Mouse (Mus musculus): ENCODE data around the gene Glcci1. TPM values are rescaled to one million over a fixed set of nuclear protein-coding genes. Genes with fewer than 3 reads are reported as not detected.

Glcci1 gene
- total RNA-seq (2021): 10 to 100 TPM; 42.7 to 46.6 TPM
- long read RNA-seq, experiment 1, full-length matches to known transcripts: 1 of 5 reads
- long read RNA-seq, experiment 1, partial matches to known transcripts: 0 of 5 reads
- long read RNA-seq, experiment 1, other reads (novel, unspliced or antisense): 4 of 5 reads
- long read RNA-seq, experiment 2, partial matches to known transcripts: 1 of 5 reads
- long read RNA-seq, experiment 2, other reads (novel, unspliced or antisense): 4 of 5 reads

DNA sequence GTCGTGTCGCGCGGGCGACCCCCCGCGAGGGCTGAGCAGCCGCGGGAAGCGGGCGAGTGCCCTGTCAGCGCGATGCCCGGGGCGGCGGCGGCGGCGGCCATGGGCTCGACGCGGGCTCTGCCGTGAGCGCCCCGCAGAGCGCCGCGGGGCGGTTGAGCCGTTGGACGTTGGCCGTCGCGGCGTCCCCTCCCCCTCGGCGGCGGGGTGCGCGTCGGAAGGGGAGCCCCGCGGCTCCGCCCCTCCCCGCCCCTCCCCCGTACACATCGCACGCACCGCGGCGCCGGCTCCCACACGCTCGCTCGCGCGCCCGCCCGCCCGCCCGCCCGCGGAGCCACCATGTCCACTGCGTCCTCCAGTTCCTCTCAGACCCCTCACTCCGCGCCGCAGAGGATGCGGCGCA, at the start of gene Glcci1:
Gene Glcci1, plus strand, starts transcription at position 50 of the 400 bp plus-strand sequence.
- DNase-seq (ENCODE audit: low spot score in 2 of 2): peak in 1 of 2 experiments; percentile 69

DNA sequence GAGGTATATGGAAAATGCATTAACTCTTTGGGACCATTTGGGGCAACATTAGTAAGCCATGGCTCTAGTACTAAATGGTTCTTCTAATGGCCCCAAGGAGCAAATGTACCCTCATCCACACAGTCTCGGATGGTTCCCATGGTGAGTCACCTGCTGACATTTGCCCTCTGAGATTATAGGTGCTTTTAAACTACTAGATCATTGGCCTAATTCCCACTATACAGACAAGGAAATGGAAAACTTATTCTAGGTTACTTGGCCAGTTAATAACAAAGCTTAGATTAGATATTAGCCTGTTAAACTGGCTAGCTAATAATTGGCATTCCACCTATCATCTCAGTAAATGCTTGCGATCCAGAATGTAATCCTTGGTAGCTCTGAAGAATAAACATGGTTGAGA, 47.0 kb upstream of the Glcci1 start:
- DNase-seq (ENCODE audit: low spot score in 2 of 2): no peak

DNA sequence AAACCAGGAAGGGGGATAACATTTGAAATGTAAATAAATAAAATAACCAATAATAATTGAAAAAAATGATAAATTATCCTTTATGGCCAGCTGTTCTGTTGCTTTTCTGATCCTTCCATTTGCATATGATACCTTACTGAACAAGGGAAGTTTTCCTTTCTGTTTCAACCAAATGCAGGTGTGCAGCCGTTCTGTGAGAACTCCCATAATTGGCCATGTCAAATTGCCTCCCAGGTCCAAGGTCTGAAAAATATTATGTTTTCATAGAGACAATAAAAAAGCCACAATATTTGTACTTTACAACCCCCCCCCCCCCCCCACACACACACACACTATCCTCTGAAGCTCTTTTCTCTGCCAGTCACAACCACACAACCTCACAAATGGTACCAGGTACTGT, 44.0 kb upstream of the Glcci1 start:
- DNase-seq (ENCODE audit: low spot score in 2 of 2): no peak

DNA sequence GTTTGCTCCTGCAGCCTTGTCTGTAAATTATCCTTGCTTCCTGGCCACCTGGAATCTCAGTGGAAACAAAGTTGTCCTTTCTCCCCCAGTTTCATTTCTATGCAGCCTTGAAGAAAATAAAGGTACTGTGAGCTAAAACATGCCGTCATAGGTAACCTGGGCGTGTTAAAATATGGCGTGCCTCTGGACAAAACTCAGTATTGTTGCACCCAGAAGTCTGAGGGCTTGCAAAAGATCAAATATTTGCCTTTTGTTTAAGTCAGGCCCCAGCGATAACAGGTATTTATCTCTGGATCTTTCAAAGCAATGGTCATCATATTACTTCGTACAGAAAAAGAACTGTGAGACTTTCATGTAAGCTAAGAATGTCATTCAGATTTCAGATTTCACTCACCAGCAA, 43.4 kb upstream of the Glcci1 start:
- no peak for DNase-seq (ENCODE audit: low spot score in 2 of 2)

- DNase-seq (ENCODE audit: low spot score in 2 of 2): no peak
Measured at GRCm38 (mm10) chr6:8467667-8468337, 41.6 kb upstream of the Glcci1 start.

GRCm38 (mm10) chr6:8469918-8470317, 39.5 kb upstream of the Glcci1 start:
- no peak for DNase-seq (ENCODE audit: low spot score in 2 of 2)

DNA sequence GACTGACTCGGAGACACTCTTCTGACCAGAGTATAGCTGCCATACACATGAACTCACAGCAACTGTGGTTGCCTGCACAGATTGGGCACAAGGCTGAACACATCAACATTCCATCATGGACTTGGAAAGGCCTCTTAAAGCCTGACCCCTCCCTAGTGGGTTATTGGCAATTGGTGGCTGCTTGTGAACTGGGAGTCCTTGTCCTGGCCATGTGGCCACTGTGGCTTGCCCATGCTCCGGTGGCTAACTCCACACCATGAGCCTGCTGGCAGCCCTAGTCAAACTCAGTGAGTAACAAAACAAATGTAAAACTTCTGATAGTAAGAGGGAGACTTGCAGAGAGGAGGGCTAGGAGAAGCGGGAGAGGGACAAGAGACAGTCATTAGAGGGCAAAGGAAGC, 37.3 kb upstream of the Glcci1 start:
- DNase-seq (ENCODE audit: low spot score in 2 of 2): no peak

DNA sequence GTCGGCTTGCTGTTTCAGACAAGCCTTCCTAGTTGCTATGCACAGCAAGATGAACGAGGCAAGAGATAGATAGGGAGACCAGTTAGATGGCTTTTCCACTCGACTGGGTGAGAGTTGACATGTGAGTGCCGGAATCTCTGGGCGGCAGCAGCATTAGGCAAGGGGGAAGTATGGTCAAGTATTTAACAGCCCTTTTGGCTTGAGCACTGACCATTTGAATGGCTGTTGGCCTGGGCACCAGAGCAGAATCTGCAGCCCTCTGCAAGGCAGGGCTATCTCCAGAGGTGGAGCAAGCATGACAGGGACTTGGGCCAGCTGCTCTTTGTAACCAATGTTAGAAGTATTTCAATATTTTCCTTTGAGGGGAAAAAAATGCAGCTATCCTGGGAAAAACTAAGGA, 36.5 kb upstream of the Glcci1 start:
- DNase-seq (ENCODE audit: low spot score in 2 of 2): no peak

GRCm38 (mm10) chr6:8473498-8473897, 35.9 kb upstream of the Glcci1 start:
- DNase-seq (ENCODE audit: low spot score in 2 of 2): no peak

- DNase-seq (ENCODE audit: low spot score in 2 of 2): no peak
Measured at GRCm38 (mm10) chr6:8474316-8474715, 35.1 kb upstream of the Glcci1 start.

DNA sequence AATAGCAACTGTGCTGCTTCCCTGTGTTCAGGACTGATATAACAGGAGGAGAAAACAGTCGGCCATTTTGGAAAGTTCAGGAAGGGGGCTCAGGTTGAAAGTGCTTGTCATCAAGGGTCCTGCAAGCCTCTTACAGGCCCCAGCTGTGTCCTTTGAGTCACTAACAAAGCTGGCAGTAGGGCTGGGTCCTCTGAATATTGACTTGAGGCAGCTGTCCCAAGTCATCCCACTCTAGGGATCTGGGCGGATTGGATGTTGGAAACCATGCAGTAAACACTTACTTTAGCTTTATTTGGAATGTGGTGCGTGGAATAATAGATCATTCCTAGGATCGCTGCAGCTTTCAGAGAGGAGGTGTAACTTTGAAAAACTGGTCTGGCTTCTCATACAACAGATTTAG, 34.6 kb upstream of the Glcci1 start:
- DNase-seq (ENCODE audit: low spot score in 2 of 2): no peak

GRCm38 (mm10) chr6:8479176-8479575, 30.2 kb upstream of the Glcci1 start:
- no peak for DNase-seq (ENCODE audit: low spot score in 2 of 2)

- no peak for DNase-seq (ENCODE audit: low spot score in 2 of 2)
Measured at GRCm38 (mm10) chr6:8484437-8485275, 24.7 kb upstream of the Glcci1 start.

- DNase-seq (ENCODE audit: low spot score in 2 of 2): no peak
Measured at GRCm38 (mm10) chr6:8485414-8486175, 23.8 kb upstream of the Glcci1 start.

DNA sequence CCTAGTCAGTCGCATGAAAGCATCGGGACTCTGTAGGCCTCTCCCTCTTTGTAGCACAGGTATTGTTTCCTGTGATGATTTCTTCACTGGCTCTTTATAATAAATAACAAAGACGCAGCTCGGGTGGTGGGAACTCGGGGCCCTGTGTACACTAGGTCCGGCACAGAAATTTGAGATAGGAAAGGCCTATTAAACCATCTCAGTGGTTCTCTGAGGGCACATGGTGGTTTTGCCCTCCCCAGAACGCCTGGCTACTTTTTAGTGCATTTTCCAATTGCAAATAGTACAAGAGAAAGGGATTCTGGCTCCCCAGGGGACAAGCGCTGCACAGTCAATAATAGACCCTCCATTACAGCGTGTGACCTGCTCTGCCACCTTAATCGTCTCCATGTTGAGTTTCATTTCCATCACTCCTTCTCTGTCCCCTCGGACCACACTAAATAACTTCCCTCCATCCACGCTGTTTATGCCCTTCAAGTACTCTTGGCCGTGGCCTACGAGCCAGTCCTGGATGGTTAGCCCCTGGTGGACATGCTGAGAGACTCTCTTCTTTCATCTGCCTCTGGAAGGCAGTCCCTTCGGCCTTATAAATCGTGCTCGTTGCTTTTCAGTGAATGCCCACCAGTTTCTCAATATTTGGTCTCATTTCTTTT, 22.9 kb upstream of the Glcci1 start:
- DNase-seq (ENCODE audit: low spot score in 2 of 2): no peak

- no peak for DNase-seq (ENCODE audit: low spot score in 2 of 2)
Measured at GRCm38 (mm10) chr6:8487044-8487853, 22.2 kb upstream of the Glcci1 start.

- DNase-seq (ENCODE audit: low spot score in 2 of 2): no peak
Measured at GRCm38 (mm10) chr6:8488249-8488648, 21.2 kb upstream of the Glcci1 start.

DNA sequence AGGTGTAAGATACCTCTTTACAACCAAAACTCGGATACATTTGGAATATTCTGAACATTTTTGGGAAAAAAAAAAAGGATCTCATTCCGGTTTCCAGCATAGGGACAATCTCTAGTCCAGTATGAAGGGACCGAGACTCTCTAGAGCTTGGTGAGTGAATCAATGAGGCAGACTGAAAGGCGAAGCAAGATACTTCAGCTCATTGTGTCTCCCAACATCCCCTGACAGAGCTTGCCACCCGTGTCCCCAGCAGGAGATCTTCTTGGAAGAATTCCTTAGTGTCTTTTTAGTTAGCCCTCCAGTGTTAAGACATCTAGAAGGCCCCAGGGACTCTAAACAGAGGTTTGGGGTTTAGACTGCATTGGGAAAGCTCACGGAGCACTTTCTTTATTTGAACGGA, 20.1 kb upstream of the Glcci1 start:
- DNase-seq (ENCODE audit: low spot score in 2 of 2): no peak

GRCm38 (mm10) chr6:8489938-8490585, 19.3 kb upstream of the Glcci1 start:
- no peak for DNase-seq (ENCODE audit: low spot score in 2 of 2)

- no peak for DNase-seq (ENCODE audit: low spot score in 2 of 2)
Measured at GRCm38 (mm10) chr6:8492248-8492647, 17.2 kb upstream of the Glcci1 start.

All from layer of hippocampus, postnatal 14 days (tissue).